Mouse (Mus musculus) liver, embryonic 14.5 days (tissue): ENCODE measurements around the gene Ddx52. TPM values are rescaled to one million over a fixed set of nuclear protein-coding genes. Genes with fewer than 3 reads are reported as not detected.

ENCODE experiments used
- ATAC-seq: fragments of 200-750 bp; cut with Nextera tagmentation; 2 replicates; pipeline ENCODE4 v1.8.0; 2017; ENCODE audit warnings: moderate number of reproducible peaks, mild to moderate bottlenecking, moderate library complexity; ENCODE audit not compliant: insufficient read depth
- DNase-seq, 3 experiments: peaks; one replicate each; pipeline ENCODE4 v3.0.0-alpha.2; 2012 to 2013; ENCODE audit warnings: low read depth in 3 of 3, low spot score in 3 of 3
- H3K27ac ChIP-seq: fragments of 300-500 bp; sonication (generic); 2 replicates; pipeline ENCODE4 v1.5.1; 2014; ENCODE audit warnings: moderate library complexity, mild to moderate bottlenecking, control low read depth, inconsistent platforms
- H3K27me3 ChIP-seq: fragments of 300-500 bp; sonication (generic); 2 replicates; pipeline ENCODE4 v1.6.1; 2014; ENCODE audit warnings: mild to moderate bottlenecking, low read length, moderate library complexity; ENCODE audit not compliant: control insufficient read depth, insufficient read depth
- H3K36me3 ChIP-seq: fragments of 300-500 bp; sonication (generic); replicated peaks from 2 replicates; pipeline ENCODE4 v1.6.1; 2014; ENCODE audit warnings: low read depth; ENCODE audit not compliant: control insufficient read depth, insufficient read depth
- H3K4me1 ChIP-seq, 2 experiments: fragments of 200-500 bp in 1 of 2; fragments of 300-500 bp in 1 of 2; sonication (generic) in 1 of 2; replicated peaks; 2 replicates each; pipeline ENCODE4 v1.6.1; 2012 to 2014; ENCODE audit warnings: antibody characterized with exemption in 1 of 2, inconsistent platforms in 1 of 2, low read length in 1 of 2; ENCODE audit not compliant: control insufficient read depth in 2 of 2, insufficient read depth in 2 of 2
- H3K4me2 ChIP-seq: fragments of 300-500 bp; sonication (generic); 2 replicates; pipeline ENCODE4 v1.6.1; 2014; ENCODE audit warnings: low read depth, mild to moderate bottlenecking, control low read depth, moderate library complexity
- H3K4me3 ChIP-seq, 2 experiments: fragments of 200-500 bp in 1 of 2; fragments of 300-500 bp in 1 of 2; sonication (generic) in 1 of 2; 2 replicates each; pipeline ENCODE4 v1.5.1; 2012 to 2014; ENCODE audit warnings: low read depth in 2 of 2, low read length in 2 of 2, mild to moderate bottlenecking in 2 of 2, control low read depth in 1 of 2, inconsistent platforms in 1 of 2, moderate library complexity in 1 of 2; ENCODE audit not compliant: insufficient read depth in 1 of 2
- H3K9ac ChIP-seq: fragments of 300-500 bp; sonication (generic); replicated peaks from 2 replicates; pipeline ENCODE4 v1.6.1; 2014; ENCODE audit warnings: mild to moderate bottlenecking, control low read depth, moderate library complexity
- H3K9me3 ChIP-seq: fragments of 300-500 bp; sonication (generic); 2 replicates; pipeline ENCODE4 v1.6.1; 2016; ENCODE audit warnings: low read length, mixed read lengths; ENCODE audit not compliant: control insufficient read depth
- CTCF ChIP-seq: IDR thresholded peaks from 2 replicates; pipeline ENCODE4 v1.5.1; 2016; ENCODE audit warnings: antibody characterized with exemption, low read depth, control low read depth
- EP300 ChIP-seq: IDR thresholded peaks from 2 replicates; pipeline ENCODE4 v1.6.1; 2016; ENCODE audit warnings: antibody characterized with exemption, low read depth
- WGBS: fragments of 180-500 bp; shearing (Covaris S2); extraction: QIAGEN DNeasy Blood & Tissue Kit; methylation state at CpG from one replicate; pipeline ENCODE4 v1.1.7; 2014; ENCODE audit not compliant: insufficient replicate concordance; 5-methylcytosine and 5-hydroxymethylcytosine counted together
- polyA plus RNA-seq, 2 experiments: library from polyadenylated mRNA; depleted of rRNA in 1 of 2; stranded (reverse) in 1 of 2; unstranded in 1 of 2; fragments of >200 nt; fragmentation: Nextera tagmentation in 1 of 2; extraction: Ambion mirVana in 1 of 2; gene quantifications; 2 replicates each; pipeline versions ENCODE4 v1.2.1 to v1.2.3; 2012 to 2014

Gene Ddx52
- polyA plus RNA-seq, 2 experiments, result 8.6 to 16.6 TPM

- no peak for ATAC-seq
- no peak for DNase-seq
- H3K27me3 ChIP-seq, result no peaks in the 10 kb centered on the region
- TF ChIP-seq EP300, result no peak
- no peak for TF ChIP-seq CTCF
- WGBS, result 50% methylated on average over 2 of the region's 2 CpGs
- no peaks in the 10 kb centered on the region for H3K36me3 ChIP-seq
- H3K9ac ChIP-seq, result no peak overlapping the region
- no peaks in the 10 kb centered on the region for H3K4me1 ChIP-seq
- H3K9me3 ChIP-seq, result no peaks in the 10 kb centered on the region
- H3K4me3 ChIP-seq, result no peak overlapping the region
- H3K4me2 ChIP-seq, result no peak overlapping the region
- H3K27ac ChIP-seq, result no peak overlapping the region
These were observed 19.3 kb upstream of the Ddx52 start for GRCm38 (mm10) chr11:83922600-83922999.

DNA sequence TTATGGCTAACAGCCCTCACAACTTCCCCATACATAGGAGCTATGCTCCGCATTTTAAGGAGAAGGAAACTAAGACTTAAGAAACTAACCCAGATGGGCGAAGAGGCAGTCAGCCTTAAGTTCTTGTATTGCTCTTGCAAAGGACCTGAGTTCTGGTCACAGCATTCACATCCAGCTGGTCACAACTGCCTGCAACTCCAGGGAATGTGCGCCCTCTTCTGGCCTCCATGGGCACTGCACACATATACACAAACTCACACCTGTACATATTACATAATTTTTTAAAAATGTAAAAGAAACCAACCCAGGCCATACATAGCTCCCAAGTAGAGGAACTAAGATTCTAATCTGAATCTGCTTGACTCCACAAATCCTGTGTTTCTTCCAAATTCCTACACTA lies 14.8 kb upstream of the Ddx52 start:
- Histone ChIP-seq H3K27me3 (no peaks in the 10 kb centered on the region), H3K4me1 (no peaks in the 10 kb centered on the region)

DNA sequence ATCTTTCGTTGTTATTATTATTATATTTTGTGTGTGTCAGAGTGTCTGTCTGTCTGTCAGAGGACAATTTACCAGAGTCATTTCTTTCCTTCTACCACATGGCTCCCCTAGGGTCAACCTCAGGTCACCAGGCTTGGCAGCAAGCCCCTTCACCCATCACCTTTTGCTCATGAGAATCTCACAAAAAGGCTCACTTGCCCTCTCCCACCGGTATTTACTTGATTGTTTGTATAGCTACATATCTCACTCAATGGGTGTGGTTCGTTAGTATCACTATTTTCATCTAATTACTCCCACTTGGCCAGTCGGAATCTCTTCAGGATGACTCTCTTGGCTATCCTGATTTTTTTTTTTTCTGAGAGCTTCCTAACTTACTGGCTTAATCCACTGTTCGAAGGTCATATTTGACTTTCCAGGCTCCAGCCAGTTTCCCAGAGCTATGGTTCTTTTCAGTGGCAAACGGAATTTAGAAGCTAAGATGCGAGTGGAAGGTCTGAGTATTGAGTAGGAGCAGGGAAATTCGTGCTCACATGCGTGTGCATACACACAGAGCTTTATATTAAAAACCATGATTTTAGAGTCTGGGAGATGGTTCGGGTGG lies 9.3 kb upstream of the Ddx52 start:
- ATAC-seq, result no peak
- Histone ChIP-seq H3K4me2 (no peak overlapping the region), H3K9ac (no peak overlapping the region), H3K9me3 (no peaks in the 10 kb centered on the region), H3K4me1 (no peaks in the 10 kb centered on the region), H3K27me3 (no peaks in the 10 kb centered on the region), H3K36me3 (no peaks in the 10 kb centered on the region), H3K4me3 (no peak overlapping the region), H3K27ac (no peak overlapping the region)
- DNase-seq, result no peak
- WGBS, result 49% methylated on average over 10 of the region's 10 CpGs
- TF ChIP-seq EP300 (no peak), CTCF (no peak)

More for the DNA sequence above, 14.8 kb upstream of the Ddx52 start:
- Histone ChIP-seq H3K4me2 (no peak overlapping the region), H3K27ac (no peak overlapping the region), H3K36me3 (no peaks in the 10 kb centered on the region), H3K4me3 (no peak overlapping the region), H3K9ac (no peak overlapping the region), H3K9me3 (no peaks in the 10 kb centered on the region)
- WGBS, result 45% methylated on average over 3 of the region's 3 CpGs
- ATAC-seq (no peak), DNase-seq (no peak)
- TF ChIP-seq CTCF (peak; percentile 83), EP300 (no peak)

DNA sequence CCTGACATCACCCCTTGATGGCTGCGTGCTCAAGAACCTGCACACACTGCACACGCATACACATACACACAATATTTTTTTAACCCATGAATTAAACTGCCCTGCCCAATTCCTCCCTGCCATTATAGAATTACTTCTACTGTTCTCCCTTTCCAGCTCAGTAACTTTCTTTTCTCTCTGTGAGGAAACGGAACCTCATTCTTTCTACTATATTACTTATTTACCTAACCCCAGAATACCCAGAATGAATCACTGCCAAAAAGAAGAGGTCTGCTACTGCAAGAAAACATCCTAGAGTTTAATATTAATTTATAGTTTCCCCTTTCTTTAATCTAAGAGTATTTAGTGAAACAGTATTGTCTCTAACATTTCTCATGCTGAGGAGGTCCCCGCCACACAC lies 8.5 kb upstream of the Ddx52 start:
- no peak overlapping the region for H3K27ac ChIP-seq
- no peak overlapping the region for H3K4me2 ChIP-seq
- no peaks in the 10 kb centered on the region for H3K9me3 ChIP-seq
- H3K4me3 ChIP-seq, result no peak overlapping the region
- ATAC-seq (no peak), DNase-seq (no peak)
- no peaks in the 10 kb centered on the region for H3K36me3 ChIP-seq
- H3K4me1 ChIP-seq, result no peaks in the 10 kb centered on the region
- H3K9ac ChIP-seq, result no peak overlapping the region
- no peaks in the 10 kb centered on the region for H3K27me3 ChIP-seq
- TF ChIP-seq EP300, result no peak
- TF ChIP-seq CTCF, result no peak
- 72% methylated on average over 4 of the region's 4 CpGs for WGBS

DNA sequence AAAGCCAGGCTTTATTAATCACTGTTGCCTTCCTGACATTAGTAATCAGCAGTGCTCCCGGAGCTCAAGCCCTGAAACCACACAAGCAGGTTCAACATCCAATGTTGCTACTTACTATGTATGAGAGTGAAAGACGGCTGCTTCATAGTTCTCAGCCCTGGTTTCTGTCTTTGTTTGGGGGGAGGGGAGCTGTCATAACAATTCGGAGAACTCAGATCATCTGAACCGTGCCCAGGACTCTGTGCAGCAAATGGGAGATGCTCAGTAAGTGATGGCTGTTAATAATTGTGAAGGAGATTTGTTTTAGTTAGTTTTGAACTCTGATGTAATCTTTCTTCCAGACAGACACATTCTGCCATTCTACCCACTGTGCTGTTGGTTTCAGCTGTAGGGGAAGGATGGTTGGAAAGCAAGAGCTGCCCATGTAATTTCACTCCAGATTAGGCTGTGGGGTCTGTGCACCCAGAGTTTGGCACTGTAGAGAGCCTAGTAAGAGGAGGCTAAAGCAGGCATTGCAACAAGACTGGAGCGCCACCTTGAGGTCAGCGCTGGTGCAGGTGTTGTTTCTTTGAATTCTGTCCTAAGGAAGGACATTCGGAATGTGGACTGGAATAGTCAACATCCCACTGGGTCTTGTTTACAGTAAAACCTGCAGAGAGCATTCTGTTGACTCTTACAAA lies 5.7 kb upstream of the Ddx52 start:
- WGBS, result 19% methylated on average over 7 of the region's 7 CpGs
- ATAC-seq (no peak), DNase-seq (peak in 2 of 3 experiments; percentile 22 to 41)
- no peaks in the 10 kb centered on the region for H3K27me3 ChIP-seq
- no peak overlapping the region for H3K4me2 ChIP-seq
- H3K27ac ChIP-seq, result no peak overlapping the region
- peak; percentile 87 for TF ChIP-seq CTCF
- TF ChIP-seq EP300, result no peak
- H3K4me1 ChIP-seq, result no peaks in the 10 kb centered on the region
- H3K9me3 ChIP-seq, result no peaks in the 10 kb centered on the region
- no peak overlapping the region for H3K9ac ChIP-seq
- no peaks in the 10 kb centered on the region for H3K36me3 ChIP-seq
- H3K4me3 ChIP-seq, result no peak overlapping the region
